Mouse (Mus musculus) midbrain, embryonic 10.5 days (tissue): ENCODE data around the gene Snupn. TPM values are rescaled to one million over a fixed set of nuclear protein-coding genes. Genes with fewer than 3 reads are reported as not detected.
A peak's percentile ranks its signal among the peaks of the same experiment; 100 is the strongest.
"Not testable (repeated sequence)": the region's sequence is repeated elsewhere in the genome, so short reads cannot be mapped to it uniquely, and the experiment has no call there.

Experiments used
- DNase-seq: peaks from one replicate; pipeline ENCODE4 v3.0.0-alpha.2; 2017; ENCODE audit warnings: low spot score
- H3K27ac ChIP-seq: fragments of 300-500 bp; sonication (generic); replicated peaks from 2 replicates; pipeline ENCODE4 v1.5.1; 2016; ENCODE audit warnings: mild to moderate bottlenecking
- H3K27me3 ChIP-seq: fragments of 300-500 bp; sonication (generic); 2 replicates; pipeline ENCODE4 v1.6.1; 2016; ENCODE audit warnings: low read depth, mild to moderate bottlenecking; ENCODE audit not compliant: poor library complexity, severe bottlenecking
- H3K36me3 ChIP-seq: fragments of 300-500 bp; sonication (generic); 2 replicates; pipeline ENCODE4 v1.6.1; 2016; ENCODE audit warnings: mild to moderate bottlenecking, moderate library complexity
- H3K4me1 ChIP-seq: fragments of 300-500 bp; sonication (generic); 2 replicates; pipeline ENCODE4 v1.6.1; 2016
- H3K4me3 ChIP-seq: fragments of 300-500 bp; sonication (generic); 2 replicates; pipeline ENCODE4 v1.5.1; 2016; ENCODE audit warnings: mild to moderate bottlenecking, moderate library complexity
- H3K9me3 ChIP-seq: fragments of 300-500 bp; sonication (generic); replicated peaks from 2 replicates; pipeline ENCODE4 v1.6.1; 2016; ENCODE audit warnings: mild to moderate bottlenecking
- WGBS: fragments of 180-500 bp; shearing (Covaris S2); methylation state at CpG from one replicate; pipeline ENCODE4 v1.1.7; 2016; 5-methylcytosine and 5-hydroxymethylcytosine counted together
- polyA plus RNA-seq: library from polyadenylated mRNA; unstranded; fragments of >200 nt; fragmentation: Nextera tagmentation; extraction: Ambion mirVana; gene quantifications from 2 replicates; pipeline ENCODE4 v1.2.1, GENCODE M21; 2016

Snupn gene
- polyA plus RNA-seq = 29.7 and 30.2 TPM in 2 replicates

DNA sequence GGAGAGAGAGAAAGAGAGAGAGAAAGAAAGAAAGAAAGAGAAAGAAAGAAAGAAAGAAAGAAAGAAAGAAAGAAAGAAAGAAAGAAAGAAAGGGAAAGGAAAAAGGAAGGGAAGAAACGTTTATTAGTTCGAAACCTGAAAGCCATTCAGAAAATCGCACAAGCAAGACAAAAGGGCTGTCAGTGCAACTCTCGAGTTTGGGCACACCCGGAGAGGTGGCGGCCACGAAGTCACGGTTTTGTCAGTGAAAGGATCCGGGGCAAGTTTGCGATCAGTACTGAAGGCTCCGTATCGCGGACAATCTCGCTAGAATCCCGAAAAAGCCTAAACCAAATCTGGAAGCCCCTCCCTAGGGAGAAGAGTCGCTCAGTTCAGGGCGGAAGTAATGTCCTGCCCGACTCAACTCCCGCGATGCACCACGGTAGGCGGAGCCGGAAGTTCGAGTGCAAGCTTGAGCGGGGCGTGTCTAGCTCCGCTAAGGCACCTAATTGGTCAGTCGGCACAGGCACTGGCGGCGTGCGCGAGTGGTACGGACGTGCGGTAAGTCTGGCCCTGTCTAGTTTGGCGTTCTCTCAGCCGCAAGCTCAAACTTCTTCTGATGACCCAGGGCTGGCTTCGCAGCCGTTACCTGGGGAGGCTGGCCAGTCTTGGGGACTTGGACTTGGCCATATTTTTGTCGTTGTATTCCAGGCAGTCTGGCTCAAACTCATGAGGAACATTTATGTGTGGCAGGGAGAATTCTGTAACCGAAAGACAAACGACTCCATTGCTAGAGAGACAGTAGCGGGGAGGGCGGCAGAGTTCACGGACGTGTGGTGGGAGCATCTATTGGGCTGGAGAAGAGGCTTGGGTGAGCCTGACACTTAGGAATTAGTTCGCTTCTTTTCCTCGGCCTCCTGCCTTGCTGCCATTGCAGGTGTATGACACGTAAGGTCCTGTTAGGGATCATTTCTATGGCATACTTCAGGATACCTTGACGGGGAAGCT, at the start of gene Snupn:
Snupn (plus strand) TSS at position 465 of the 987 bp plus-strand sequence.
- Histone ChIP-seq H3K9me3 (no peaks in the 10 kb centered on the region), H3K36me3 (peaks cover 3% of the 10 kb centered on the region; the same call in 1 of the 2 replicates), H3K4me3 (peak within 1 kb of the TSS; percentile 71), H3K27ac (peak within 1 kb of the TSS; percentile 92), H3K27me3 (no peaks in the 10 kb centered on the region), H3K4me1 (peaks cover 17% of the 10 kb centered on the region)
- WGBS = 1% methylated on average over 50 of the region's 50 CpGs
- peak; percentile 98 for DNase-seq

DNA sequence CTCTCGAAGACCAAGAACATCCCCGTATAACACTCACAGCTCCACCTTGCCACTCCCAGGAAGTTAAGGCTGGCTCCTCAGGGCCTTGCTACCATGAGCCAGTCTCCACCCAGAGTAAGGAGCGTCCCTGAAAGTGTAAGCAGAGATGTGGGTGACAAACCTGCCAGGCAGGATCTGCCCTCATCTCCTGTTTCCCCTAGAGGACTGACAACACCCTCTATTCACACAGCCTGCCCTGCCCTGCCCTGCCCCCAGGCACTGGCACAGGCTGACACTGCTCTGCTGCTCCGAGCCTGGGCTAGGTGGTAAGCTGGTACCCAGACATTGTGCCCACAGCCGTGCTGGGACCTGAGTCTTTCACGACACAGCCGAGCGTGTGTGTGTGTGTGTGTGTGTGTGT, 49.5 kb upstream of the Snupn start:
- WGBS = 81% methylated on average over 8 of the region's 8 CpGs

DNA sequence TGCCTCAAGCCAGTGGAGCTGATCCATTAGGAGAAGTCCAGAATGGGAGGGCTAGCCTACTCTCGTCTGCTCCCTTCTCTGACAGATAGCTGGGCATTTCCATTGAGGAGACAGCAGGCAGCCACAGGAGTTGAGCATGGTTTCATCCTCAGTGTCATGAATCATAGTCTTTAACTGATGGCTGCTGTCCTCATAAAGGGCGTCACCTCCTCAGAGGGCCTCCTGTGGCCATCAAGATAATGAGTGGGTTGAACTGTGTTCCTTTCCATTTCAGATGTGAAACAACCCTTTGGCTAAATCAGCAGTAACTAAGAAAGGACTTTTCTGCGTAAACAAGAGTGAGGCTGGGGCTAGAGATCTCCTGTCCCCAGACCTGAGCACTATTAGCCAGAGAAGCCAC, 47.0 kb upstream of the Snupn start:
- 87% methylated on average over 3 of the region's 3 CpGs for WGBS
- no peaks in the 10 kb centered on the region for H3K27me3 ChIP-seq
- 0 out of 2 replicates have a peak, but pooled peaks cover 5% of the 10 kb centered on the region for H3K4me1 ChIP-seq
- H3K4me3 ChIP-seq = no peak overlapping the region
- no peaks in the 10 kb centered on the region for H3K36me3 ChIP-seq
- DNase-seq = no peak
- H3K9me3 ChIP-seq = no peaks in the 10 kb centered on the region
- no peak overlapping the region for H3K27ac ChIP-seq

More for the DNA sequence above, 49.5 kb upstream of the Snupn start:
- no peak for DNase-seq
- Histone ChIP-seq H3K27ac (no peak overlapping the region), H3K4me1 (0 out of 2 replicates have a peak, but pooled peaks cover 5% of the 10 kb centered on the region), H3K9me3 (no peaks in the 10 kb centered on the region), H3K27me3 (no peaks in the 10 kb centered on the region), H3K4me3 (no peak overlapping the region), H3K36me3 (no peaks in the 10 kb centered on the region)

DNA sequence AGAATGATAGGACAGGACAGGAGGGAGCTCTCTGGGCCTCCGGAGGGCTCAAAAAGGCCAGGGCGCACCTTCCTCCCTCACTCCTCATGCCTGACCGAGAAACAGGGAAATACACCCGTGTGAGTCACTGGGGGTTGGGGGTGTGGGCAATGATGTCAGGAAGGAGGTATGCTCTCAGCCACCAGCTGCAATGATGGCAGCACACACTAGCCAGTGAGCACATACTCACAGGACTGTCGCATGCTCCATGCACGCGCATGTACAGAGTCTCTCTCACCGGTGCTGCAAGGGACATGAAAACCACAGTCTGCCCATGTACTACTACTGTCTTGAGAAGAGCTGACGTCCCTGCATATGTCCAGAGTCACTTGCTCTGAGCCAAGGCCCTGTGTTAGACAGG, 43.1 kb upstream of the Snupn start:
- 87% methylated on average over 9 of the region's 9 CpGs for WGBS
- H3K9me3 ChIP-seq = no peaks in the 10 kb centered on the region

DNA sequence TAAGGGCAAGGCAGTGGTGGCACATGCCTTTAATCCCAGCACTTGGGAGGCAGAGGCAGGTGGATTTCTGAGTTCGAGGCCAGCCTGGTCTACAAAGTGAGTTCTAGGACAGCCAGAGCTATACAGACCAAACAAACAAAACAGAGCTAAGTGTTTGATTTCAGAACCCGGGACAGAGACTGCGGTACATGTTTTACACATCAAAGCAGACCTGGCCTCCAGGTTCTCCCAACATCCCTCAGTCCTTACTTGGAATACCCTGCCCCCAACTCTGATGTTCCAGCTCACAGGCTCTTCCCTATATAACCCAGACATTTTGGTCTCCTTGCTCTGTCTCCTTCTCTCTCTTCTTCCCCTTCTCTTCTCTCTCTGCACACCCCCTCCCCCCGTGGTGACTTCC, 40.7 kb upstream of the Snupn start:
- not testable (repeated sequence) for H3K9me3 ChIP-seq, H3K4me3 ChIP-seq, H3K36me3 ChIP-seq, H3K27me3 ChIP-seq, DNase-seq, H3K27ac ChIP-seq
- WGBS = 58% methylated on average over 4 of the region's 4 CpGs
- peaks cover 11% of the 10 kb centered on the region; the same call in 1 of the 2 replicates for H3K4me1 ChIP-seq

More for the DNA sequence above, 43.1 kb upstream of the Snupn start:
- H3K4me3 ChIP-seq = no peak overlapping the region
- H3K4me1 ChIP-seq = peaks cover 11% of the 10 kb centered on the region; the same call in 1 of the 2 replicates
- no peak overlapping the region for H3K27ac ChIP-seq
- no peaks in the 10 kb centered on the region for H3K36me3 ChIP-seq
- DNase-seq = no peak
- no peaks in the 10 kb centered on the region for H3K27me3 ChIP-seq

DNA sequence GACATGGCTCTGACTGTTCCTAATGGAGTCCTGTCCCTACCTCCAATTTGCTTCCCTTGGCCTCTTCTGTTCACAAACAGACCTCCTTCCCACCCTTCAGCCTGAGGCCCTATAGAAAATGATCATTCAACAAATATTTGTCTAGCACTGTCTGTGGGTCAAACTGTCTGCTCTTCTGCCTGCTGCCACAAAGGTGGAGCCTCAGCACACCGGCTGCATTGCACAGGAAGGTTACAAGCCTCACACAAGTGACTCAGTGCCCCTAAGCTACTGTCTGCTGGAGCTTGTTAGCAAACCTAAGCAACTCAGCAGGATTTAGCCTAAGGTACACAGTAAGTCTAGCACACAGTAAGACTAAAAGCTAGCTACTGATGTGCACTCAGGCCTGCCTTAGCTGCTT, 39.7 kb upstream of the Snupn start:
- Histone ChIP-seq H3K27me3 (no peaks in the 10 kb centered on the region), H3K27ac (no peak overlapping the region), H3K36me3 (peaks cover 16% of the 10 kb centered on the region), H3K4me3 (no peak overlapping the region), H3K4me1 (peaks cover 11% of the 10 kb centered on the region; the same call in 1 of the 2 replicates), H3K9me3 (no peaks in the 10 kb centered on the region)
- WGBS = 64% methylated on average over 1 of the region's 1 CpGs
- DNase-seq = no peak

DNA sequence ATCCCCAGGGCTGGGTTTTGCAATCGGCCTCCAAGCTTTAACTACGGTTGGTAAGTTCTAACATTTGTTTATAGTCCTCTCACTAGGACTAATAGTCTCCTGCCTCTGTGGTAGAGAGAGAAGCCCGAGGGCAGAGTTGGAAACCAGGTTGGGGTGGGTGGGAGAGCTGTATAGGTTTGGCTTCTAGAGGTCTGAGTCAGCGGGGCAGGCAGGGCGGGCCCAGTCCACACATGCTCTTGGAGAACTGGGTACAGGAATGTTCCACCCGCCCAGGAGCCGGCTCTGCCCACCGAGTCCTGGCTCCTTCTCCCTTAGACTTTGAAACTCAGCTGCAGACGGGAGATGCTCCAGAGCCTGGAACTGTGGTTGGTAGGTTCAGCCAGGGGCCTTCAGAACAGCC, 36.7 kb upstream of the Snupn start:
- H3K27me3 ChIP-seq = no peaks in the 10 kb centered on the region
- WGBS = 89% methylated on average over 9 of the region's 9 CpGs
- H3K27ac ChIP-seq = no peak overlapping the region
- peaks cover 11% of the 10 kb centered on the region; the same call in 1 of the 2 replicates for H3K4me1 ChIP-seq
- no peaks in the 10 kb centered on the region for H3K9me3 ChIP-seq
- DNase-seq = no peak
- H3K36me3 ChIP-seq = peaks cover 46% of the 10 kb centered on the region
- H3K4me3 ChIP-seq = no peak overlapping the region

DNA sequence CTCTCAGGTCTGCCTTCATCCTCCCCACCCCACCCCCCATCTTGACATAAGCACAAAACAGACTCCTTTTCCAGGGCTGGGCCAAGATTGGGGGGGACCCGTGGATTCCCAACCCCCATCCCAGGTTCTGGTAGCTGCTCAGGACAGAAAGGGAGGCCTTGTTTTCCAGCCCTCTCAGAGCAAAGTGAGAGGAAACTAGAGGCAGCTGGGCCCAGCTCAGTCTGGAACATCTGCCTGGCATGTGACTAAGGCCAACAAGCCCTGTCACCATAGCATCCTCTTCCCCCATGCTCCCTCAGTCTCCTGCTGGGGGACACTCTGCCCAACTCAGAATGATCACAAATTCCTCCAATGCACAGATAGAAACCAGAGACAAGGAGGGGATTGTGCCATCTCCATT, 35.6 kb upstream of the Snupn start:
- H3K27me3 ChIP-seq = no peaks in the 10 kb centered on the region
- 94% methylated on average over 1 of the region's 1 CpGs for WGBS
- no peak for DNase-seq
- H3K9me3 ChIP-seq = no peaks in the 10 kb centered on the region
- H3K4me1 ChIP-seq = peaks cover 3% of the 10 kb centered on the region; the same call in 1 of the 2 replicates
- no peak overlapping the region for H3K4me3 ChIP-seq
- H3K36me3 ChIP-seq = peaks cover 56% of the 10 kb centered on the region
- H3K27ac ChIP-seq = no peak overlapping the region

DNA sequence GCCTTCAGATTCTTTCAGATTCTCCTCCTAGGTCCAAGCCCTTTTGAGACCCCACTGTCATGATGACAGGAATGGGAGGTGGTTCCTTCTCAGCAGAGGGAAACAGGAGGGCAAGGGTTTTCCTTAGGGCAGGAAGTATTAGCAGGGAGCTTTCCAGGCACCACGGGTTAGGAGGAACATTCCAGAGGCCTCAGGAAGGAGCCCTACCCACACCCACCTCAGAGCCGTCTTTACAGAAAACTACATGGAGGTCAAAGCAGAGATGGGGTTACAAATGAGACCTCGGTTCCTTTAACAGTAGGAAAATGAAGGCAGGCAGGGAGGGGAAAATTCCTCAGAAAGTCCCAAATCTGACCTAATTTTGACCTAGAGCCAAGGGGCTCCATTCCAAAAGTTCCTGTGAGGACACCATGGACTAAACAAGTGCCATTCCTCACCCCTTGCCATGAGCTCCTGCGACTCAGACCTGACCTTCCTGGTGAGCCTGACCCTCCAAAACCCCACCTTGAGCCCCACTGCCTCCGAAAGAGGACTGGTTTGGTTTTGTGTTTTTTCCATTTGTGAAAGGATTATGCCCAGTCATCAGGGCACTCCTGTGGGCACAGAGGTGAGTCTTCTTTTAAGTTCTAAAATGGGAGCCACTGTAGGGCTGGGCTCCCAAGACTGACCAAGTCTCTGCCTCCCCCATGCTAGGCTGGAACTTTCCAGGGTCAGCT, 34.8 kb upstream of the Snupn start:
- H3K27ac ChIP-seq = no peak overlapping the region
- H3K27me3 ChIP-seq = no peaks in the 10 kb centered on the region
- H3K4me1 ChIP-seq = peaks cover 3% of the 10 kb centered on the region; the same call in 1 of the 2 replicates
- H3K9me3 ChIP-seq = no peaks in the 10 kb centered on the region
- no peak overlapping the region for H3K4me3 ChIP-seq
- H3K36me3 ChIP-seq = peaks cover 63% of the 10 kb centered on the region
- WGBS = 83% methylated on average over 5 of the region's 5 CpGs
- no peak for DNase-seq

DNA sequence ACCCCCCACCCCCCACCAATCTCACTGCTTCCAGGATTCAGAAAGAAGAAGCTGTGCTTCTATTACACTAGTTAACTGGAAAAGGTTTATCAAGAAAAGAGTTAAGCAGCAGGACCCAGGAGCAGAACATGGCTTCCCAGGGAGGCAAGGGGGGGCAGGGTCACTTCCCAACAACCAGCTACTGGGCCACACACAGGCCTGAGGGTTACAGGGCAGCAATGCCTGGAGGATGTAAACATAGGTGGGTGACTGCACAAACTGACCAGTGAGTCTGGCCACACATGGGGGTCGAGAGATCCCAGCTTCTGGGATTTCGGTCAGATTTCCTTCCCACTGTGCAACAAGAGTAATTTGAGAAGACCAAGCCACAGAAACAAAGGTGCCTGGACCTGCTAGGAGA, 33.5 kb upstream of the Snupn start:
- WGBS = 84% methylated on average over 2 of the region's 2 CpGs
- no peak overlapping the region for H3K4me3 ChIP-seq
- peaks cover 75% of the 10 kb centered on the region for H3K36me3 ChIP-seq

DNA sequence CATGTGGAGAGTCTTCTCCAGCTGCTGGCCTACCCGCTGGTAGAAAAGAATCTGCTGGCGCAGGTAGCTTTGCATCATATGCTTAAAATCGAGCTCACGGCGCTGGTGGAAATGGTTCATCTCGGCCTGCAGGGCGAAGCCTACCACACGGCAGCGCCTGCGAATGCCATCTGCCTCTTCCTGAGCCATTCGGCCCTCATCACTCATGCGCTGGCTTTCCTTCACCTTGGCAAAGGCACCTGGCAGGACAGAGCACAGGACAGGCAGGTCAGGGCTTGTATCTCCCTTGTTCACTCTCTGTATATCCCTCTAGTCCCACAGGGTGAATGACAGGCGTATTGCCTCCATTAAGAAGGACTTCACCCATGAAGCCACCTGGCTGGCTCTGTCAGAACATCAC, 32.2 kb upstream of the Snupn start:
- DNase-seq = no peak
- Histone ChIP-seq H3K27me3 (no peaks in the 10 kb centered on the region), H3K4me3 (no peak overlapping the region), H3K27ac (no peak overlapping the region), H3K9me3 (no peaks in the 10 kb centered on the region; the same call in 1 of the 2 replicates), H3K36me3 (peaks cover 89% of the 10 kb centered on the region), H3K4me1 (peaks cover 8% of the 10 kb centered on the region)
- WGBS = 92% methylated on average over 13 of the region's 13 CpGs

More for the DNA sequence above, 33.5 kb upstream of the Snupn start:
- H3K27me3 ChIP-seq = no peaks in the 10 kb centered on the region
- no peak overlapping the region for H3K27ac ChIP-seq
- no peaks in the 10 kb centered on the region for H3K4me1 ChIP-seq
- no peaks in the 10 kb centered on the region; the same call in 1 of the 2 replicates for H3K9me3 ChIP-seq
- DNase-seq = no peak

DNA sequence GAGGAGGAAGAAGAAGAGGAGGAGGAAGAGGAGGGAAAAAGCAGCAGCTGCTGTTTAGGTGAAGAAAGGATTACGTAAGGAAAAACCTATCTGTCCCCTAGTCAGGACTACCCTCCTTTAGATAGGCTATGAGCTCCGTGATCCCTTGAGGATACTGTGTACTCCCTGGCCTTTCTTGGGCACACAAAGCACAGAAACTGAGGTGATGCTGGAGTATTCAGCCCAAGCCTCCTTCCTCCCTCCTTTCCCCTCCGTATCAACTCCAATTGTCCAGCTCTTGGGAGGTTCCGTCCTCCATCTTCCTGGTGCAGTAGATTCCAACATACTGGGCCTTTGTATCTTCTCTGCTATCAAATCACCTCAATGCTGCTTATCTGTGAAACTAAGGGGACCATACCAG, 27.9 kb upstream of the Snupn start:
- no peaks in the 10 kb centered on the region for H3K27me3 ChIP-seq
- H3K36me3 ChIP-seq = peaks cover 82% of the 10 kb centered on the region
- DNase-seq = no peak
- WGBS = 90% methylated on average over 4 of the region's 4 CpGs
- no peaks in the 10 kb centered on the region; the same call in 1 of the 2 replicates for H3K9me3 ChIP-seq
- H3K4me3 ChIP-seq = no peak overlapping the region
- H3K4me1 ChIP-seq = peaks cover 48% of the 10 kb centered on the region
- no peak overlapping the region for H3K27ac ChIP-seq
